Mouse (Mus musculus) megakaryocyte progenitor cell, adult 5-6 weeks (primary cell): Measurements from ENCODE around the gene Ralbp1. TPM values are rescaled to one million over a fixed set of nuclear protein-coding genes. Genes with fewer than 3 reads are reported as not detected.
A peak's percentile ranks its signal among the peaks of the same experiment; 100 is the strongest.

Experiments
- ATAC-seq: replicated peaks from 2 replicates; pipeline ENCODE4 v1.8.0; 2016; ENCODE audit warnings: mild to moderate bottlenecking, moderate TSS enrichment, inconsistent platforms; ENCODE audit not compliant: poor library complexity
- total RNA-seq, 2 experiments: library from RNA; stranded (forward) in 1 of 2; stranded (reverse) in 1 of 2; fragments of 157-497, 149-512 nt in 1 of 2; fragments of 200-1000 nt in 1 of 2; gene quantifications; 2 replicates each; pipeline versions ENCODE4 v1.2.3 to v1.2.4; 2015 to 2017

Ralbp1 gene
- total RNA-seq (2015) (33.8 and 35.2 TPM in 2 replicates), total RNA-seq (2017) (92.5 and 96.5 TPM in 2 replicates)

DNA sequence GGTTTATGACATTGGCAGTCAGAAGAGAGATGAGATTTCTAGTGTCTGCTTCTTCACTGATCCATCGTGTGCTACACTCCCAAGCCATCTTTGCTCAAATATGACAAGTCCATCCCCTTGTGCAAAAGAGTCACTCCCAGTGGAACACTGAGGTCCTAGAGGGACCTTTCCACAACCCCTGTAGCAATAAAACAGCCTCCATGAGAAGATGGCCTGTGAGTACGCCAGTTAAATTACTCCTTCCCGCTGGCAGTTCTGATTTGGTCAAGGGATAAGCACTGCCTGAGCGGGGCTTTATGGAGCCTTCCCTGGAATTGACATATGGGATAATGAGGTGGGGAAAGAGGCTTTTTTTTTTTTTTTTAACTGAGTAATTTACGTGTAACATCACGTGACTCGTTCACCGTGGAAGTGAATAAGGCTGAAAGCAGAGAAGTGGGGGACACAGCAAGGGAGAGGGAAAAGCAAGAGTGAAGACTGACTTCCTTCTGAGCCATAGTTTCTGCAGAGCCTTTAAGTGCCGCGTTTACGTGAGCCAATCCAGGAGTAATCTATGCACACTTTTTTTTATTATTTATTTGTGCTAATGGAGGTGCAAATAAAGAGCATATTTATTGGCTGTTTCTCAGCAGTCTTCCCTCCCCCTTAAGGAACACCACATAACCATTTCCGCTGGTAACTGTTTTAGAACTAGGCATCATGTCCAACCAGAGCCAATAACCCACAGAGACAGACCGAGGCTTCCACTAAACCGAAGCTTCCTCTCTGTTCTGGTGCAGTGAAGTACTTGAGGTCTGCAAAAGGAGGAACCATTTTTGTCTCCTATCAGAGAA is at the start of gene Ralbp1:
Ralbp1 (minus strand) TSS at position 102 of the 833 bp plus-strand sequence.
- ATAC-seq, result peak; percentile 39

- ATAC-seq, result peak; percentile 59
Observed at GRCm38 (mm10) chr17:65933741-65934140, 48.1 kb upstream of the Ralbp1 start.

GRCm38 (mm10) chr17:65931525-65931924 is 45.9 kb upstream of the Ralbp1 start:
- ATAC-seq, result no peak

- peak; percentile 99 for ATAC-seq
Observed at GRCm38 (mm10) chr17:65930960-65931359, 45.4 kb upstream of the Ralbp1 start.

- ATAC-seq, result no peak
Observed at GRCm38 (mm10) chr17:65930158-65930826, 44.7 kb upstream of the Ralbp1 start.

DNA sequence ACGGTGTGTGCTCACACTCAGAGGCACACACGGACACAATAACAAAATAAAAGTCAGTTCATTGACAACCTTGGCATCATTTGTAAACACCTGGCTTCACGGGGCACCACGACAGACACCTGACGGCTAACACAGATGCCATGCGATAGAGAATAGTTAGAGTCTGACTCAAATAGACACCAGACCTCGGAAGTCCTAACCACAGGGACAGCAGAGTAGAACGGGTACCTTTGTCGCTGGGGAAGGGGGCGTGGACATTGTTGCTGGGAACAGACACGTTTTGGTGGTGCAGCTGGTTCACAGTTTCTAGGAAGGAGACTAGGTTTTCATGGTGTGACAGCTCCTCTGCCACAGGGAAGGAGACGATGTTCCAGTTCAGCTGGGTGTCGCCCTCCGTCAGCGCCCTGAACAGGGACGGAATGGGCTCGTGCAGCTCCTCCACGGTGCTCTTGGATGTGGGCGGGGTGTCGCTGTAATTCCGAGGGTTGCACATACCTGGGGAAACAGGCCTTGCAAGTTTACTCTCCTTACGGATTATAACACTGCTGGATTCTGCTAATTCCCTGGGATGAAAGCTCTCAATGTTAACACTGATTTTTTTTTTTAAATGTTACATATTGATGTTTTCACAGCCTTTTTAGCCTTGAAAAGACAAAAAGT is 43.9 kb upstream of the Ralbp1 start:
- ATAC-seq, result no peak

- ATAC-seq, result no peak
Observed at GRCm38 (mm10) chr17:65927077-65927476, 41.5 kb upstream of the Ralbp1 start.

DNA sequence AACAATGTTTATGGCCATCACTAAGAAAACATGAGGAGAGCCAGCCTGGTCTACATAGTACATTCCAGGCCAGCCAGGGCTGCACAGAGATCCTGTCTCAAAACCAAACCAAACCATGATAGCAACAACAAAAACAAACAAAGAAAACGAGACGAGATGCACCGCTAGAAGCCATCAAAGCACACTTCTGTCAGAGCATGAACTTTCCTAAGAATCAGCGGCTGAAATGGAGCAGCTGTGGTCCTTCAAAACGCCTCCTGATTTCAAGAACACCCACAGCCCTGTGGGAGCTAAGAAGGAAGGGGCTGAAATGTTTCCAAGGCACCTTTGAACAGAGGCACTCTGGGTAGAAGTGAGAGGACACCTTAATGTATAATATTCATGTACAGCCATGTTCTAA is 38.6 kb upstream of the Ralbp1 start:
- no peak for ATAC-seq

- ATAC-seq, result peak; percentile 32; the same call in 1 of the 2 replicates
Observed at GRCm38 (mm10) chr17:65921975-65922374, 36.4 kb upstream of the Ralbp1 start.

GRCm38 (mm10) chr17:65919235-65919634 is 33.6 kb upstream of the Ralbp1 start:
- ATAC-seq, result peak; percentile 80

DNA sequence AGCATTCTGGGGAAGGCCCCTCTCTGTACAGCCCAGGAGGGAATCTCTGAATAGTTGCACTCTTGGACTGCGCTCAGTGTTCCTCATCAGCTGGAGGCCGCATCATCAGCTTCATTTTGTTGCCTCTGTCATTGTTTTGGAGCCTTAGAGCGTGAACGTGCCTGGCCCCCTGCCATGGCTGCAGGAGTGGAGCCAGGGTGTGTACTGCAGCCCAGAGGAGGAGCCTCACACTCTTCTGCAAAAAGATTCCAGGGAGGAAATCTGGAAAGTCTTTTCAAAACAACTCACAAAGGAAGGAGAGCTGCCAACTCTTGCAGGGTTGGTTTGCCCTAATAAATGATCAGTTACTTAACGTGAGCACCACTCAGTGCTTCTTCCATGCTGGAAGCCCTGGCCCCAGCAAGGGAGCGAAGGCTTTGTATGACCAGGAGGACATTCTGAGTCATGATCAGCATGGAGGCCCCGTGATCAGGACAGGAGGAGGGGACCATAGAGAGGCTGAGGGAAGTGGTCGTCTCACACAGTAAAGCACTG is 30.6 kb upstream of the Ralbp1 start:
- ATAC-seq, result no peak

DNA sequence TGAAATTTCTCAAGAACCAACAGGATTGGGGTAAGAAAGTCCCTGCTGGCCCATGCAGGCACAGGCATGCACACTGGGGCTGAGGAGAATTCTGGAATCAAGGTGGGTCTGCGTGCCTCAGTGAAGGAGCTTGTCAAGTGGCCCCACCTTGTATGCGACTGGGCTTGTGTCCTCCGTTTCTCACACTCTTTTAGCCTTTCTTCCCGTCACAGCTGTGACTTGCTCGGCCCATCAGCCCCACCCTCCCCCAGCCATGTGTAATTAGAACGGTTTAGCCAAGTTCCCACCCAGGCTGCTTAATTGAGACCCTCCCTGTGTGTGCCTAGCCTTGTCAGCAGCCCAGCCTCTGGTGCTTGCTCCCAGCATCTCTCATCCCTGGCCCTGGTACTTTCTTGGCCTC is 28.5 kb upstream of the Ralbp1 start:
- no peak for ATAC-seq

- ATAC-seq, result peak; percentile 68
Observed at GRCm38 (mm10) chr17:65912202-65912601, 26.6 kb upstream of the Ralbp1 start.

DNA sequence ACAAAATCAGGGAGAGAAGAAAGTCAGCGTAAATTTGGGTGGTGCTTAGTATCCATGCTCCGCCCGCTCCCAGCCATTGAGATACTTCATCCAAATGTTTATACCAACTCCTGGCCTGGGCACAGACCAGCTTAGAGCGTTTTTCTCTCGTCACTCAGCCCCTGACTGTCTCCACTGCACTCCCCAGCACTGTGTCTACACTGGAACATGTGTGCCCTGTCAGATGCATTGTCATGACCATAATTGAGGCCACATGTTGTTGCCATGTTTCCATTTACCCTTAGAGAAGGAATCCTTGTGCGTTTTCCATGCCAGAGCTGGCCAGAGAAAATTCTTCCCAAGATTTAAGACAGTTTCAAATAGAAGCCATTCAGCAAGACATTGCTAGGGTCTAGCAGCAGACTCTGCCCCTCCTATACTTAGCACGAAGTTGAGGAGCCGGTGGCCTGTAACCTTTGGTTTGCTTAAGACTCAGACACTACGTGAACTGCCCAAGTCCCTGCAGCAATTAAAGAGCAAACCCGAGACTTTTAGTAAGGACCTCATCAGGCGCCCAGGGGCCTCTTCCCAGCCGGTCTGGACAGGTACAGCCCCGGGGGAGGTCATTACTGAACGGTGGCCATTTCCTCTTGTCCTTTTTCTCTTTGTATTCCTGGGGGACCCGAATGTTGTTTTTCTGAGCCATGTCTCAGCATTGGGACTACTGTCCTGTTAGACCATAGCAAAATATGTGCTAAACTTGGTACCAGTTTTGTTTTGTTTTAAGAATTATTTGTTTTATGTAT is 25.9 kb upstream of the Ralbp1 start:
- ATAC-seq, result no peak

DNA sequence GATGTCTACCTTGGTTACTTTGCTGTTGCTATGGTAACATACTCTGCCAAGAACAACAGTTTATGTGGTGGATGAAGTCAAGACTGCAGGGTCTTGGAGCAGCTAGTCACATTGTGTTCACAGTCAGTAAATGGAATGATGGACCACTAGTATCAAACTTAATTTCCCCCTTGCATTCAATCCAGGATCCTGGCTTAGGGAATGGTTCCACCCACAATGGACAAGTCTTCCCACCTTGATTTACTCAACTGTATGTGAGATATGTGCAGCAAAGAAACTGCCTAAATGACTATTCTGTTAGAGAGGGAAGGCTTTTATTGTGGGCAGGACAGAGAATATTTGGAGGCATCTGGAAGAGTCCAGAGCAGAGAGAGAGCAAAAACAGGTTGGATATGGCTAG is 22.7 kb upstream of the Ralbp1 start:
- ATAC-seq, result no peak

- ATAC-seq, result peak; percentile 95
Observed at GRCm38 (mm10) chr17:65906895-65907401, 21.4 kb upstream of the Ralbp1 start.

DNA sequence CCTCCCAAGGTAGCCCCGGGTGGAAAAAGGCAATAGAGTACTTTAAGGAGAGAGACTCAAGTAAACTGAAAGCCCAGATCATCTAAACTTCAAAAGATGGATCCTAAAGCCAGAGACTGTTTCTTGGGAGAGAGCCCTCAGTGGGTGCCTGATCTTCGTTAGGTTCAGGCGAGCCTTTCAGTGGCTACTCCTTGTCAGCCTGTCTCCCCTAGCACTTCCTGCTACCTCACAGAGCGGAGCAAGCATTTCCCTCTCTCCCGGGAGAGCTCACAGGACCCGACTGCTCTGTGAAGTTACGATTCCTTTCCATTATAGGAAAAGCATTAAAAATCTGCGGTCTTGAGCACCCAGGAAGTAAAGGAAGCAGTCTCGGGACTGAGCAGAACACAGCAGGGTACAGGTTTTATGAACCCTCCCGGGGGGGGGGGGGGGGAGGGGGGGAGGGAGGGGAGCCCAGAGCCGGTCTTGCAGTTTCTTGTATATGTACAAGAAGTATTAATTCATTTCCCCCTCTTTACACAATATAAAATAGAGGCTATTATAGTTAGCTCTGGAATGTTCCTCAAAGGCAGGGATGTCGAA is 20.8 kb upstream of the Ralbp1 start:
- peak; percentile 48; the same call in 1 of the 2 replicates for ATAC-seq

- no peak for ATAC-seq
Observed at GRCm38 (mm10) chr17:65905241-65905640, 19.6 kb upstream of the Ralbp1 start.

GRCm38 (mm10) chr17:65903826-65904225 is 18.2 kb upstream of the Ralbp1 start:
- ATAC-seq, result no peak

DNA sequence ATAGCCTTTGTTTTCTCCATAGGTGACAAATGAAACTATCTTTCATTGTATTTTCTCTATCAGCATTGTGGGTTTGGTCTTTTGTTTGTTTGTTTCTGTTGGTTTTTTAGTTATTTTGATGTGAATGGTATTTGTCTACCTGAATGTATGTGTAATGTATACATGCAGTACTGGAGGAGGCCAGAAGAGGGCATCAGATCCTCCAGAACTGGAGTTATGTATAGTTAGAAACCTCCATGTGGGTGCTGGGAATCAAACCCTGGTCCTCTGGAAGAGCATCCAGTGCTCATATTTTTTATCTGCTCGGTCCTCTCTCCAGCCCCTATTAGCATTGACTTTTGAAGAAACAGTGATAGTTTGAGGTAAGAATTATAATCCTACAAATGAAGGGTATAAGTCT is 17.4 kb upstream of the Ralbp1 start:
- ATAC-seq, result no peak
